Mouse (Mus musculus) bone marrow macrophage, adult 2 months (primary cell): Measurements from ENCODE around the gene Zbtb25.

Experiments
- CTCF ChIP-seq: IDR thresholded peaks from 2 replicates; pipeline ENCODE4 v1.5.1; 2012; ENCODE audit warnings: low read depth, mild to moderate bottlenecking, low read length, moderate library complexity
- POLR2A ChIP-seq: IDR thresholded peaks from 2 replicates; pipeline ENCODE4 v1.6.1; 2012; ENCODE audit warnings: mild to moderate bottlenecking, low read depth, low read length, borderline replicate concordance

GRCm38 (mm10) chr12:76377726-76378125 lies 8.3 kb upstream of the Zbtb25 start:
- no peak for TF ChIP-seq CTCF
- TF ChIP-seq POLR2A: no peak
